Mouse (Mus musculus) heart, embryonic 16.5 days (tissue): Measurements from ENCODE around the gene Fmnl3. TPM values are rescaled to one million over a fixed set of nuclear protein-coding genes. Genes with fewer than 3 reads are reported as not detected.
A peak's percentile ranks its signal among the peaks of the same experiment; 100 is the strongest.

Experiments used
- ATAC-seq: fragments of 200-750 bp; cut with Nextera tagmentation; replicated peaks from 2 replicates; pipeline ENCODE4 v1.8.0; 2017; ENCODE audit warnings: moderate number of reproducible peaks; ENCODE audit not compliant: insufficient read depth, low FRiP score; ENCODE audit errors: extremely low read depth
- H3K27ac ChIP-seq: fragments of 300-500 bp; sonication (generic); 2 replicates; pipeline ENCODE4 v1.5.1; 2014; ENCODE audit warnings: mild to moderate bottlenecking, low read length, control low read depth, moderate library complexity
- H3K27me3 ChIP-seq: fragments of 300-500 bp; sonication (generic); 2 replicates; pipeline ENCODE4 v1.6.1; 2014; ENCODE audit warnings: low read length, mixed read lengths; ENCODE audit not compliant: control insufficient read depth, insufficient read depth
- H3K36me3 ChIP-seq: fragments of 300-500 bp; sonication (generic); 2 replicates; pipeline ENCODE4 v1.6.1; 2014; ENCODE audit not compliant: control insufficient read depth, insufficient read depth
- H3K4me1 ChIP-seq: fragments of 300-500 bp; sonication (generic); 2 replicates; pipeline ENCODE4 v1.6.1; 2014; ENCODE audit warnings: low read length, mixed read lengths; ENCODE audit not compliant: control insufficient read depth, insufficient read depth
- H3K4me2 ChIP-seq: fragments of 300-500 bp; sonication (generic); 2 replicates; pipeline ENCODE4 v1.6.1; 2014; ENCODE audit warnings: low read depth, mild to moderate bottlenecking, control low read depth, low read length
- H3K4me3 ChIP-seq: fragments of 300-500 bp; sonication (generic); 2 replicates; pipeline ENCODE4 v1.5.1; 2014; ENCODE audit warnings: mild to moderate bottlenecking, control low read depth, low read length
- H3K9ac ChIP-seq: fragments of 300-500 bp; sonication (generic); 2 replicates; pipeline ENCODE4 v1.6.1; 2014; ENCODE audit warnings: low read length, control low read depth
- H3K9me3 ChIP-seq: fragments of 300-500 bp; sonication (generic); replicated peaks from 2 replicates; pipeline ENCODE4 v1.6.1; 2016; ENCODE audit warnings: low read length; ENCODE audit not compliant: control insufficient read depth
- WGBS: fragments of 180-500 bp; shearing (Covaris S2); extraction: QIAGEN DNeasy Blood & Tissue Kit; methylation state at CpG from one replicate; pipeline ENCODE4 v1.1.7; 2014; 5-methylcytosine and 5-hydroxymethylcytosine counted together
- polyA plus RNA-seq: library from polyadenylated mRNA; unstranded; fragments of >200 nt; fragmentation: Nextera tagmentation; extraction: Ambion mirVana; gene quantifications from 2 replicates; pipeline ENCODE4 v1.2.1, GENCODE M21; 2015

Fmnl3 gene
- polyA plus RNA-seq, 1 experiment from 2014 or later, result 13.0 TPM

- Histone ChIP-seq H3K4me1 (peaks cover 75% of the 10 kb centered on the region), H3K9me3 (no peaks in the 10 kb centered on the region), H3K27me3 (no peaks in the 10 kb centered on the region), H3K27ac (peak overlapping the region; percentile 9), H3K36me3 (no peaks in the 10 kb centered on the region), H3K4me2 (no peak overlapping the region), H3K4me3 (no peak overlapping the region), H3K9ac (no peak overlapping the region)
- 62% methylated on average over 3 of the region's 3 CpGs for WGBS
- ATAC-seq, result no peak
Observed at GRCm38 (mm10) chr15:99341102-99341501, 29.2 kb downstream of the Fmnl3 start.

GRCm38 (mm10) chr15:99339669-99340068 is 30.6 kb downstream of the Fmnl3 start:
- no peak for ATAC-seq
- 50% methylated on average over 6 of the region's 6 CpGs for WGBS
- H3K4me1 ChIP-seq, result peaks cover 77% of the 10 kb centered on the region
- H3K9ac ChIP-seq, result peak overlapping the region; percentile 28; the same call in 1 of the 2 replicates
- no peaks in the 10 kb centered on the region for H3K27me3 ChIP-seq
- no peaks in the 10 kb centered on the region for H3K36me3 ChIP-seq
- no peak overlapping the region for H3K4me3 ChIP-seq
- H3K4me2 ChIP-seq, result no peak overlapping the region
- H3K27ac ChIP-seq, result no peak overlapping the region
- no peaks in the 10 kb centered on the region for H3K9me3 ChIP-seq

GRCm38 (mm10) chr15:99338916-99339315 is 31.4 kb downstream of the Fmnl3 start:
- Histone ChIP-seq H3K27ac (no peak overlapping the region), H3K36me3 (no peaks in the 10 kb centered on the region), H3K4me1 (peaks cover 77% of the 10 kb centered on the region), H3K27me3 (no peaks in the 10 kb centered on the region), H3K4me2 (no peak overlapping the region), H3K9me3 (no peaks in the 10 kb centered on the region), H3K9ac (no peak overlapping the region), H3K4me3 (no peak overlapping the region)
- ATAC-seq, result no peak
- WGBS, result 51% methylated on average over 2 of the region's 2 CpGs

- Histone ChIP-seq H3K27ac (peak overlapping the region; percentile 97), H3K9me3 (no peaks in the 10 kb centered on the region), H3K4me2 (peak overlapping the region; percentile 8), H3K27me3 (no peaks in the 10 kb centered on the region), H3K4me3 (no peak overlapping the region), H3K36me3 (no peaks in the 10 kb centered on the region), H3K9ac (peak overlapping the region; percentile 46), H3K4me1 (peaks cover 69% of the 10 kb centered on the region)
- no peak for ATAC-seq
- 25% methylated on average over 8 of the region's 8 CpGs for WGBS
Observed at GRCm38 (mm10) chr15:99335801-99336320, 34.4 kb downstream of the Fmnl3 start.

GRCm38 (mm10) chr15:99334500-99334899 is 35.8 kb downstream of the Fmnl3 start:
- Histone ChIP-seq H3K36me3 (no peaks in the 10 kb centered on the region), H3K4me1 (peaks cover 68% of the 10 kb centered on the region), H3K27ac (peak overlapping the region; percentile 97), H3K9me3 (no peaks in the 10 kb centered on the region), H3K27me3 (no peaks in the 10 kb centered on the region), H3K4me2 (no peak overlapping the region), H3K9ac (peak overlapping the region; percentile 3; the same call in 1 of the 2 replicates), H3K4me3 (no peak overlapping the region)
- ATAC-seq, result no peak
- WGBS, result 38% methylated on average over 6 of the region's 6 CpGs

- 63% methylated on average over 3 of the region's 3 CpGs for WGBS
- Histone ChIP-seq H3K9ac (peak overlapping the region; percentile 66), H3K4me3 (no peak overlapping the region), H3K9me3 (no peaks in the 10 kb centered on the region), H3K27ac (peak overlapping the region; percentile 97), H3K4me1 (peaks cover 66% of the 10 kb centered on the region), H3K27me3 (no peaks in the 10 kb centered on the region), H3K36me3 (peaks cover 2% of the 10 kb centered on the region; the same call in 1 of the 2 replicates), H3K4me2 (peak overlapping the region; percentile 38)
- ATAC-seq, result peak; percentile 41
Observed at GRCm38 (mm10) chr15:99333676-99334065, 36.6 kb downstream of the Fmnl3 start.

GRCm38 (mm10) chr15:99332921-99333675 is 37.2 kb downstream of the Fmnl3 start:
- Histone ChIP-seq H3K27me3 (no peaks in the 10 kb centered on the region), H3K4me2 (peak overlapping the region; percentile 38), H3K4me3 (no peak overlapping the region), H3K9me3 (no peaks in the 10 kb centered on the region), H3K9ac (peak overlapping the region; percentile 66), H3K27ac (peak overlapping the region; percentile 97), H3K4me1 (peaks cover 66% of the 10 kb centered on the region), H3K36me3 (peaks cover 4% of the 10 kb centered on the region; the same call in 1 of the 2 replicates)
- ATAC-seq, result peak; percentile 81
- 22% methylated on average over 9 of the region's 9 CpGs for WGBS

GRCm38 (mm10) chr15:99332111-99332510 is 38.2 kb downstream of the Fmnl3 start:
- Histone ChIP-seq H3K9ac (peak overlapping the region; percentile 66), H3K4me1 (peaks cover 61% of the 10 kb centered on the region), H3K27ac (peak overlapping the region; percentile 97), H3K9me3 (peaks cover under 1% of the 10 kb centered on the region; the same call in 1 of the 2 replicates), H3K4me2 (no peak overlapping the region), H3K4me3 (no peak overlapping the region), H3K27me3 (no peaks in the 10 kb centered on the region), H3K36me3 (peaks cover 13% of the 10 kb centered on the region)
- ATAC-seq, result no peak

- no peak overlapping the region for H3K27ac ChIP-seq
- H3K36me3 ChIP-seq, result peaks cover 15% of the 10 kb centered on the region
- whole genome bisulfite sequencing, result 82% methylated on average over 5 of the region's 5 CpGs
- H3K27me3 ChIP-seq, result no peaks in the 10 kb centered on the region
- peaks cover 3% of the 10 kb centered on the region; the same call in 1 of the 2 replicates for H3K9me3 ChIP-seq
- no peak overlapping the region for H3K4me3 ChIP-seq
- H3K9ac ChIP-seq, result no peak overlapping the region
- peaks cover 54% of the 10 kb centered on the region for H3K4me1 ChIP-seq
- H3K4me2 ChIP-seq, result no peak overlapping the region
- no peak for ATAC-seq
Observed at GRCm38 (mm10) chr15:99331341-99331740, 38.9 kb downstream of the Fmnl3 start.
